Mouse (Mus musculus) limb, embryonic 15.5 days (tissue): ENCODE results near the gene Anpep. TPM values are rescaled to one million over a fixed set of nuclear protein-coding genes. Genes with fewer than 3 reads are reported as not detected.
"Not testable (repeated sequence)": the region's sequence is repeated elsewhere in the genome, so short reads cannot be mapped to it uniquely, and the experiment has no call there.

ENCODE experiments used
- ATAC-seq: fragments of 200-750 bp; cut with Nextera tagmentation; 2 replicates; pipeline ENCODE4 v1.8.0; 2017; ENCODE audit warnings: low read depth, moderate TSS enrichment; ENCODE audit not compliant: insufficient number of reproducible peaks, low FRiP score, low TSS enrichment
- H3K27ac ChIP-seq: fragments of 300-500 bp; sonication (generic); 2 replicates; pipeline ENCODE4 v1.5.1; 2015; ENCODE audit warnings: moderate library complexity, mild to moderate bottlenecking, inconsistent platforms
- H3K27me3 ChIP-seq: fragments of 300-500 bp; sonication (generic); 2 replicates; pipeline ENCODE4 v1.6.1; 2015; ENCODE audit warnings: inconsistent platforms
- H3K36me3 ChIP-seq: fragments of 300-500 bp; sonication (generic); 2 replicates; pipeline ENCODE4 v1.6.1; 2015; ENCODE audit warnings: inconsistent platforms
- H3K4me1 ChIP-seq: fragments of 300-500 bp; sonication (generic); 2 replicates; pipeline ENCODE4 v1.6.1; 2015; ENCODE audit warnings: inconsistent platforms
- H3K4me2 ChIP-seq: fragments of 300-500 bp; sonication (generic); 2 replicates; pipeline ENCODE4 v1.6.1; 2015; ENCODE audit warnings: mild to moderate bottlenecking, inconsistent platforms
- H3K4me3 ChIP-seq: fragments of 300-500 bp; sonication (generic); 2 replicates; pipeline ENCODE4 v1.5.1; 2015; ENCODE audit warnings: mild to moderate bottlenecking, inconsistent platforms
- H3K9ac ChIP-seq: fragments of 300-500 bp; sonication (generic); 2 replicates; pipeline ENCODE4 v1.6.1; 2015; ENCODE audit warnings: inconsistent platforms
- H3K9me3 ChIP-seq: fragments of 300-500 bp; sonication (generic); 2 replicates; pipeline ENCODE4 v1.6.1; 2016; ENCODE audit warnings: inconsistent platforms
- WGBS: fragments of 180-500 bp; shearing (Covaris S2); methylation state at CpG from one replicate; pipeline ENCODE4 v1.1.7; 2015; 5-methylcytosine and 5-hydroxymethylcytosine counted together
- polyA plus RNA-seq: library from polyadenylated mRNA; unstranded; fragments of >200 nt; fragmentation: Nextera tagmentation; extraction: Ambion mirVana; gene quantifications from 2 replicates; pipeline ENCODE4 v1.2.1, GENCODE M21; 2015

The Anpep gene
- polyA plus RNA-seq, 1 experiment from 2014 or later = 21.6 TPM

DNA sequence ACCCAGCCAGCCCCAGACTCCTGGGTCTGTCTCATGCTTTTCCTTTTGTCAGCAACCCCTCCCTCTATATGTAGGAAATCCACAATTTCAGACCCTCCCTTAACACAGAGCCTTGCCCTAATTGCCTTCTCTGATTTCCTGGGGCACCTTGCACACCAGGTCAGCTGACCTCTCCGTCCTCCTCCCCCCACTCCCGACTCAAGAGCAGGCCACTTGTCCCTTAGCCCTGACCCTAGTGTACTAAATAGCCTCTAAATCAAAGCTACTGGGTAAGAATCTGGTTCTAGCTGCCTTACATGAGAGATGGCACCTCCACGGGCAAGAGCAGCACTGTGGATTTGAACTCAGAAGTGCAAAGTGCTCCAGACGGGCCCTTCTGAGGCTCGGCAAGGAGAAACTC, 58.8 kb downstream of the Anpep start:
- no peak overlapping the region for H3K4me2 ChIP-seq
- H3K4me1 ChIP-seq = peaks cover 10% of the 10 kb centered on the region; the same call in 1 of the 2 replicates
- no peak for ATAC-seq
- H3K9ac ChIP-seq = no peak overlapping the region
- peaks cover 4% of the 10 kb centered on the region; the same call in 1 of the 2 replicates for H3K27me3 ChIP-seq
- no peaks in the 10 kb centered on the region for H3K9me3 ChIP-seq
- no peaks in the 10 kb centered on the region for H3K36me3 ChIP-seq
- WGBS = 45% methylated on average over 5 of the region's 5 CpGs
- no peak overlapping the region for H3K27ac ChIP-seq
- no peak overlapping the region for H3K4me3 ChIP-seq

DNA sequence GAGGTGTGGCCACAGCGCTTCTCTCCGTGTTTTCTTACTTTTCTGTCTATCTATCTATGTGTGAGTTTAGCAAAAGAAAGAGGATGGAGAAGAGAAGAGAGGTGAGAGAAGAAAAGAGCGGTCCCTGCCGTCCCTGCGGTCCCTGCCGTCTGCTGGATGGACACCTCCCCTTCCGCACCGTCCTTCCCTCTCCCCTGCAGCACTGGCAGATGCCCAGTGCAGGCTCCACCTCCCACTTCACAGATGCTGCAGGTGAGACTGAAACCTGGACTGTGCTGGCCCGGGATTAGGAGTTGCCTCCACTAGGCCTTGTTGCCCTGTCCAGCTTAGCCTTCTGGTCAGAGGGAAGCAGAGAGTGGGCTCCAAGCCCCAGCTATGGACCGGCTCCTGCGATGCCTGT, 59.5 kb downstream of the Anpep start:
- WGBS = 64% methylated on average over 11 of the region's 11 CpGs
- Histone ChIP-seq H3K27ac (no peak overlapping the region), H3K9me3 (no peaks in the 10 kb centered on the region), H3K4me3 (no peak overlapping the region), H3K9ac (no peak overlapping the region), H3K4me1 (peaks cover 10% of the 10 kb centered on the region; the same call in 1 of the 2 replicates), H3K4me2 (no peak overlapping the region), H3K27me3 (peaks cover 7% of the 10 kb centered on the region; the same call in 1 of the 2 replicates), H3K36me3 (no peaks in the 10 kb centered on the region)
- ATAC-seq = no peak

GRCm38 (mm10) chr7:79800336-79800735, 60.5 kb downstream of the Anpep start:
- ATAC-seq = no peak
- H3K4me1 ChIP-seq = peaks cover 10% of the 10 kb centered on the region; the same call in 1 of the 2 replicates
- WGBS = 73% methylated on average over 4 of the region's 4 CpGs
- no peak overlapping the region for H3K4me2 ChIP-seq
- no peak overlapping the region for H3K27ac ChIP-seq
- H3K9me3 ChIP-seq = no peaks in the 10 kb centered on the region
- H3K4me3 ChIP-seq = no peak overlapping the region
- no peaks in the 10 kb centered on the region for H3K36me3 ChIP-seq
- peaks cover 16% of the 10 kb centered on the region for H3K27me3 ChIP-seq
- no peak overlapping the region for H3K9ac ChIP-seq

DNA sequence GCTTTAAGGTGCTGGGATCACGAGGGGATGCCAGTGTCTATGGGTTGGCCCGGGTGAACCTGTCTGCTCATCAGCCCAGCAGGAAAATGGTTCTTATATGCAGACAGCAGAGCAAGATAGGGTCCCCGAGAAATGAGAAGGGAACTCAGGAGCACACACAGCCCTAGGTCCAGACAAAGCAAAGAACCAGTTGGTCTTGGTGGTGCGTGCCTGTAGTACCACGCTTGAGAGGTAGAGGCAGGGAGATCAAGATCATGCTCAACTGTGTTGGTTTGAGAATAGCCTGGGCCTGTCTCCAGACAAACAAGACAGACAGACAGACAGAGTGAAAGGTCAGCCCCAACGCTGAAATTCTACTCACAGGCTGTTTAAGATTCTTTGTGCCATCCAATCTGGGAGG, 61.4 kb downstream of the Anpep start:
- H3K9me3 ChIP-seq = no peaks in the 10 kb centered on the region
- H3K36me3 ChIP-seq = no peaks in the 10 kb centered on the region
- ATAC-seq = no peak
- 72% methylated on average over 6 of the region's 6 CpGs for WGBS
- no peak overlapping the region for H3K27ac ChIP-seq
- no peak overlapping the region for H3K4me2 ChIP-seq
- no peak overlapping the region for H3K4me3 ChIP-seq
- no peak overlapping the region for H3K9ac ChIP-seq
- H3K4me1 ChIP-seq = peaks cover 10% of the 10 kb centered on the region; the same call in 1 of the 2 replicates
- H3K27me3 ChIP-seq = peaks cover 25% of the 10 kb centered on the region

DNA sequence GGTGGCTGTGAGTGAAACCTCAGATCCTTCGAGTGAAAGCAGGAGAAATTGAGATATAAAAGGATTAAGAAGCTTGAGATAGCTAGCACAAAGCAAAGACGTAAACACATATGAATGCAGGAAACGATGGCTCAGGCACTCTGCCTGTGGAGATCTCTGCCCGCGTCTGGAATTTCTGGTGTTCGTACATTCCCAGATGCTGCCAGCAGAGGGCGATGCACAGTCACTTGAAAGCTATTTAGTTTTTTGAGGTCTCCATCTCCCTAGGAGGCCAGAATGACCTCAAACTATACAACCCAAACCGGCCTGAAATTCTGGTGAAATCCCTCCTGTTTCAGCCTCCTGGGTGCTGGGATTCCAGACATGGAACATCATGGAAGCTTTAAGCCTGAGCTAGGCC, 61.8 kb downstream of the Anpep start:
- no peak overlapping the region for H3K4me2 ChIP-seq
- H3K9ac ChIP-seq = no peak overlapping the region
- no peaks in the 10 kb centered on the region for H3K9me3 ChIP-seq
- peaks cover 8% of the 10 kb centered on the region; the same call in 1 of the 2 replicates for H3K4me1 ChIP-seq
- H3K27ac ChIP-seq = no peak overlapping the region
- H3K36me3 ChIP-seq = no peaks in the 10 kb centered on the region
- no peak overlapping the region for H3K4me3 ChIP-seq
- no peak for ATAC-seq
- 3% methylated on average over 8 of the region's 8 CpGs for WGBS
- H3K27me3 ChIP-seq = peaks cover 29% of the 10 kb centered on the region

DNA sequence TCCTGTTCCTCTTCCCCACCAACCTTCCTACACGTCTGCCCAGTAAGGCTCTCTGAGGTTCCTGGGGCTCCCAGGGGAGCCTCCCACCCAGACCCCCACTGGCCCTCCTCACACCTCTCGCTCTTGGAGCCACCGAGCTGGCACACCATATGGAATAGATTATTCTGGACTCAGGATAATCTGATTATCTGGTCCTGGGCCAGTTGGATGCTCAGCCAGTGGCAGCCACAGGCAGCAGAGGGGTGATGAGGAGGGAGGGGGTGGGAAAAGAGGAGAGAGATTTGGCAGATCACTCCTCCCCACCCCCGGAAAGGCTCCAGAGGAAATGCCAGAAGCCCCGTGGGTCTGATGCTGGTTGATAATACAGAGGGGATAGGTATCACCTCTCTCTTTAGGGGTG, 62.3 kb downstream of the Anpep start:
- Histone ChIP-seq H3K4me3 (no peak overlapping the region), H3K4me1 (peaks cover 4% of the 10 kb centered on the region; the same call in 1 of the 2 replicates), H3K4me2 (no peak overlapping the region), H3K27me3 (peaks cover 34% of the 10 kb centered on the region), H3K27ac (no peak overlapping the region), H3K36me3 (no peaks in the 10 kb centered on the region), H3K9me3 (no peaks in the 10 kb centered on the region), H3K9ac (no peak overlapping the region)
- 20% methylated on average over 5 of the region's 5 CpGs for WGBS
- ATAC-seq = no peak

- H3K4me2 ChIP-seq = peak within 1 kb of the TSS; percentile 91
- WGBS = 66% methylated on average over 6 of the region's 6 CpGs
- no peak within 1 kb of the TSS for H3K27ac ChIP-seq
- no peak for ATAC-seq
- peak within 1 kb of the TSS; percentile 17; the same call in 1 of the 2 replicates for H3K9ac ChIP-seq
- peaks cover 13% of the 10 kb centered on the region for H3K4me1 ChIP-seq
- H3K4me3 ChIP-seq = peak within 1 kb of the TSS; percentile 46
- peaks cover 67% of the 10 kb centered on the region for H3K27me3 ChIP-seq
- no peaks in the 10 kb centered on the region for H3K9me3 ChIP-seq
- H3K36me3 ChIP-seq = no peaks in the 10 kb centered on the region
Measured at GRCm38 (mm10) chr7:79793688-79794087, 67.2 kb downstream of the Anpep start, which contains the start of gene Mesp1. Gene Mesp1 (minus strand): TSS chr7:79793788.

DNA sequence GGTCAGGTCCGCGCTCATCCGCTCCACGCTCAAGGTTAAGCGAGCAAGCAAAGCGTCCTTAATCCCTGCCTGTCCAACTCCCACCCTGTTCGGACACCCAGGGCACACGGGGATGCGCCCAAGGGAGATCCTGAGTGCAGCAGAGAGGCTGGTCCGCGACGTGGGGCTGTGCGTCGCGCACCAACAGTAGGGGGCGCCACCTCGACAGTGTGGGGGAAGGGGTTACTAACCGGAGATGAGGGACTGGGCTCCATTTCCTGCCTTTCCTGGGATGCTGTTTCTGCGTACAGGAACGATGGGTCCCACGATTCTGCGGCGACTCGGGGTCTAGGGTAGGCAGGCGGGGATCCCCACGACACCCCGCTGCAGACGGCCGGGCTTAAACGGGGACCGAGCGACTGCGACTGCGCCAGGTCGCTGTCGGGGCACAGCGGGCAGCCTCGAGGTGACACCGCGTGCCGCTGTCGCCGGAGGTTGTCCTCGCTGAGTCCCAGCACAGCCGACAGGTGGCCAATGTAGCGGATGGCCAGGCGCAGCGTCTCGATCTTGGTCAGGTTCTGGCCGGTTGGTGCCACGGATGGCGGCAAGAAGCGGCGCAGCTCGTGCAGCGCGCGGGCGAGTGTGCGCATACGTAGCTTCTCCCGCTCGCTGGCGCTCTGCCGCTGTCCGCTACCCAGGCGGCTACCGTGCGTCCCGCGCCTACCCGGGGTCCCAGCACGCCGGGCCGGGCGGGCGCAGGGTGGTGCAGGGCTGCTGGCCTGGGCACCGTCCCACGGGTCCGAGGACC, 68.0 kb downstream of the Anpep start:
- 0 out of 2 replicates have a peak, but pooled peaks have one; percentile 11 for ATAC-seq
- no peaks in the 10 kb centered on the region for H3K36me3 ChIP-seq
- peak overlapping the region; percentile 17; the same call in 1 of the 2 replicates for H3K9ac ChIP-seq
- no peaks in the 10 kb centered on the region for H3K9me3 ChIP-seq
- under 1% methylated on average over 73 of the region's 80 CpGs for WGBS
- H3K27ac ChIP-seq = no peak overlapping the region
- peak overlapping the region; percentile 91 for H3K4me2 ChIP-seq
- H3K4me3 ChIP-seq = peak overlapping the region; percentile 46
- peaks cover 11% of the 10 kb centered on the region for H3K4me1 ChIP-seq
- peaks cover 67% of the 10 kb centered on the region for H3K27me3 ChIP-seq

DNA sequence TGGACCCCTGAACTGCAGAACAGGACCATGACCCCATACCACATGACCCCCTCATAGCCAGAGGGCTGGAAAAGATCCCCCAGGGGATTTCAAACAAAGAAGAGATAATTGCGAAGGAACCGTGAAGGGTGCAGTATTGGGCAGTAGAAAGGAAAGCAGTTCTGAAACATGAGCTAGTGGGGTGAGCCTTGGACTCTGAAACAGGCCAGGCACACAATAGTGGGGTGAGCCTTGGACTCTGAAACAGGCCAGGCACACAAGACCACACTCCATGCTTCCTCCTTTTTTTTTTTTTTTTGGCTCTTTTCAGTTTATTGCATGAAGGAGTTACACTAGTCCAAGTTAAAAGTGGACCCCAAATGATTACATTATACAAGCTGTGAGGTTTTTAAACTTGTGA, 71.0 kb downstream of the Anpep start:
- H3K4me3 ChIP-seq, H3K9ac ChIP-seq, H3K27ac ChIP-seq, H3K4me2 ChIP-seq, H3K36me3 ChIP-seq, H3K9me3 ChIP-seq, ATAC-seq: not testable (repeated sequence)
- Histone ChIP-seq H3K4me1 (peaks cover 13% of the 10 kb centered on the region), H3K27me3 (peaks cover 46% of the 10 kb centered on the region)
- 37% methylated on average over 2 of the region's 2 CpGs for WGBS

GRCm38 (mm10) chr7:79786295-79786694, 74.6 kb downstream of the Anpep start:
- H3K27me3 ChIP-seq = peaks cover 10% of the 10 kb centered on the region
- H3K9ac ChIP-seq = no peak overlapping the region
- no peaks in the 10 kb centered on the region for H3K36me3 ChIP-seq
- no peak overlapping the region for H3K27ac ChIP-seq
- no peak overlapping the region for H3K4me3 ChIP-seq
- no peak for ATAC-seq
- H3K4me2 ChIP-seq = no peak overlapping the region
- peaks cover 4% of the 10 kb centered on the region for H3K4me1 ChIP-seq
- no peaks in the 10 kb centered on the region for H3K9me3 ChIP-seq
- 23% methylated on average over 6 of the region's 6 CpGs for WGBS

DNA sequence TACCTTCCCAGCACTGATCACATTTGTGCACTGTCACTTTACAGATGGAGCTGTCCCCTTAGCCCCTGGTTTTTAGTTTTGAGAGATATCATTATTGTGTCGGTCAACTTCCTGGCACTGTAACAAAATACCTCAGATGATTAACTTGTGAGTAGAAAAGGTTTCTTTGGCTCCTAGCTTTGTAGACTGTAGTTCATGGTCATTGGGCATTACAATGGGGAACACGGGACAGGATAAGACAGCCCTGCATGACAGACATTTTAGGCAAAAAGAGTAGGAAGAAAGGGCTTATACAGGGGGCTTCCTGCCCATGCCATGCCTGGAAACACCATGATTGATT, 78.4 kb downstream of the Anpep start:
- no peak overlapping the region for H3K4me3 ChIP-seq
- H3K4me1 ChIP-seq = peaks cover 5% of the 10 kb centered on the region
- H3K4me2 ChIP-seq = no peak overlapping the region
- no peak overlapping the region for H3K27ac ChIP-seq
- H3K36me3 ChIP-seq = no peaks in the 10 kb centered on the region
- no peaks in the 10 kb centered on the region for H3K9me3 ChIP-seq
- ATAC-seq = no peak
- H3K27me3 ChIP-seq = peaks cover 3% of the 10 kb centered on the region; the same call in 1 of the 2 replicates
- no peak overlapping the region for H3K9ac ChIP-seq
- 79% methylated on average over 2 of the region's 2 CpGs for WGBS

GRCm38 (mm10) chr7:79781826-79782515, 78.9 kb downstream of the Anpep start:
- 81% methylated on average over 11 of the region's 11 CpGs for WGBS
- H3K4me2 ChIP-seq = no peak overlapping the region
- no peaks in the 10 kb centered on the region for H3K9me3 ChIP-seq
- H3K27ac ChIP-seq = no peak overlapping the region
- H3K36me3 ChIP-seq = no peaks in the 10 kb centered on the region
- peaks cover 3% of the 10 kb centered on the region; the same call in 1 of the 2 replicates for H3K27me3 ChIP-seq
- ATAC-seq = no peak
- no peak overlapping the region for H3K9ac ChIP-seq
- H3K4me1 ChIP-seq = peaks cover 5% of the 10 kb centered on the region
- no peak overlapping the region for H3K4me3 ChIP-seq
